Mouse (Mus musculus): ENCODE results near the gene Popdc3.
"Not testable (repeated sequence)": the region's sequence is repeated elsewhere in the genome, so short reads cannot be mapped to it uniquely, and the experiment has no call there.

Gene Popdc3

GRCm38 (mm10) chr10:45204582-45204981 lies 26.7 kb downstream of the Popdc3 start:
- DNase-seq: no peak

GRCm38 (mm10) chr10:45210201-45210600 lies 32.3 kb downstream of the Popdc3 start:
- no peak for DNase-seq

GRCm38 (mm10) chr10:45216676-45217075 lies 38.8 kb downstream of the Popdc3 start:
- DNase-seq: no peak

- DNase-seq: no peak
Measured at GRCm38 (mm10) chr10:45229954-45230353, 52.1 kb downstream of the Popdc3 start.

GRCm38 (mm10) chr10:45233351-45233750 lies 55.5 kb downstream of the Popdc3 start:
- DNase-seq: no peak

- DNase-seq: peak; percentile 1
Measured at GRCm38 (mm10) chr10:45236304-45236703, 58.4 kb downstream of the Popdc3 start.

- DNase-seq: no peak
Measured at GRCm38 (mm10) chr10:45237492-45237891, 59.6 kb downstream of the Popdc3 start.

- DNase-seq: no peak
Measured at GRCm38 (mm10) chr10:45260477-45260876, 82.6 kb downstream of the Popdc3 start.

- no peak for DNase-seq
Measured at GRCm38 (mm10) chr10:45262126-45262525, 84.2 kb downstream of the Popdc3 start.

- DNase-seq: no peak
Measured at GRCm38 (mm10) chr10:45276499-45276898, 98.6 kb downstream of the Popdc3 start.

GRCm38 (mm10) chr10:45276995-45277394 lies 99.1 kb downstream of the Popdc3 start:
- no peak for DNase-seq

GRCm38 (mm10) chr10:45285651-45286050 lies 107.8 kb downstream of the Popdc3 start:
- DNase-seq: no peak

GRCm38 (mm10) chr10:45288351-45288750 lies 110.5 kb downstream of the Popdc3 start:
- no peak for DNase-seq

- DNase-seq: peak; percentile 8
Measured at GRCm38 (mm10) chr10:45289218-45290105, 111.6 kb downstream of the Popdc3 start.

- no peak for DNase-seq
Measured at GRCm38 (mm10) chr10:45290618-45291017, 112.7 kb downstream of the Popdc3 start.

GRCm38 (mm10) chr10:45292159-45292558 lies 114.3 kb downstream of the Popdc3 start:
- not testable (repeated sequence) for DNase-seq

- DNase-seq: no peak
Measured at GRCm38 (mm10) chr10:45295093-45295492, 117.2 kb downstream of the Popdc3 start.

- DNase-seq: no peak
Measured at GRCm38 (mm10) chr10:45298503-45298902, 120.6 kb downstream of the Popdc3 start.

- DNase-seq: no peak
Measured at GRCm38 (mm10) chr10:45299509-45299908, 121.6 kb downstream of the Popdc3 start.

GRCm38 (mm10) chr10:45303315-45304036 lies 125.6 kb downstream of the Popdc3 start:
- no peak for DNase-seq

GRCm38 (mm10) chr10:45305173-45305572 lies 127.3 kb downstream of the Popdc3 start:
- no peak for DNase-seq

GRCm38 (mm10) chr10:45311129-45311528 lies 133.2 kb downstream of the Popdc3 start:
- DNase-seq: no peak

- DNase-seq: no peak
Measured at GRCm38 (mm10) chr10:45311624-45312023, 133.7 kb downstream of the Popdc3 start.

GRCm38 (mm10) chr10:45314865-45315264 lies 137.0 kb downstream of the Popdc3 start:
- DNase-seq: no peak

All from kidney, postnatal 14 days (tissue).